Mouse (Mus musculus): ENCODE data around the gene Pmfbp1.
A peak's percentile ranks its signal among the peaks of the same experiment; 100 is the strongest.
"Not testable (repeated sequence)": the region's sequence is repeated elsewhere in the genome, so short reads cannot be mapped to it uniquely, and the experiment has no call there.

Gene Pmfbp1

GRCm38 (mm10) chr8:109493727-109494126 is at the start of gene Pmfbp1:
TSS of gene Pmfbp1 (plus strand) at chr8:109494027.
- DNase-seq, result no peak

- not testable (repeated sequence) for DNase-seq
Measured at GRCm38 (mm10) chr8:109446896-109447295, 46.9 kb upstream of the Pmfbp1 start.

GRCm38 (mm10) chr8:109451000-109451399 is 42.8 kb upstream of the Pmfbp1 start:
- no peak for DNase-seq

- no peak for DNase-seq
Measured at GRCm38 (mm10) chr8:109455113-109455512, 38.7 kb upstream of the Pmfbp1 start.

- no peak for DNase-seq
Measured at GRCm38 (mm10) chr8:109457387-109457786, 36.4 kb upstream of the Pmfbp1 start.

GRCm38 (mm10) chr8:109458580-109458979 is 35.2 kb upstream of the Pmfbp1 start:
- peak; percentile 10 to 50 for DNase-seq

GRCm38 (mm10) chr8:109463075-109463474 is 30.8 kb upstream of the Pmfbp1 start:
- no peak for DNase-seq

GRCm38 (mm10) chr8:109463677-109464313 is 30.0 kb upstream of the Pmfbp1 start:
- DNase-seq, result no peak

- DNase-seq, result no peak
Measured at GRCm38 (mm10) chr8:109464451-109464891, 29.4 kb upstream of the Pmfbp1 start.

GRCm38 (mm10) chr8:109465056-109465455 is 28.8 kb upstream of the Pmfbp1 start:
- DNase-seq, result no peak

- no peak for DNase-seq
Measured at GRCm38 (mm10) chr8:109465761-109466160, 28.1 kb upstream of the Pmfbp1 start.

- DNase-seq, result no peak
Measured at GRCm38 (mm10) chr8:109467516-109467915, 26.3 kb upstream of the Pmfbp1 start.

- DNase-seq, result no peak
Measured at GRCm38 (mm10) chr8:109468112-109468511, 25.7 kb upstream of the Pmfbp1 start.

- DNase-seq, result no peak
Measured at GRCm38 (mm10) chr8:109471876-109472275, 22.0 kb upstream of the Pmfbp1 start.

- no peak for DNase-seq
Measured at GRCm38 (mm10) chr8:109472400-109472799, 21.4 kb upstream of the Pmfbp1 start.

GRCm38 (mm10) chr8:109474442-109475121 is 19.2 kb upstream of the Pmfbp1 start:
- no peak for DNase-seq

- DNase-seq, result no peak
Measured at GRCm38 (mm10) chr8:109475436-109475835, 18.4 kb upstream of the Pmfbp1 start.

GRCm38 (mm10) chr8:109478586-109478985 is 15.2 kb upstream of the Pmfbp1 start:
- DNase-seq, result no peak

- no peak for DNase-seq
Measured at GRCm38 (mm10) chr8:109484741-109485140, 9.1 kb upstream of the Pmfbp1 start.

GRCm38 (mm10) chr8:109485530-109485929 is 8.3 kb upstream of the Pmfbp1 start:
- no peak for DNase-seq

GRCm38 (mm10) chr8:109492785-109493184 is 1.0 kb upstream of the Pmfbp1 start:
- DNase-seq, result no peak

GRCm38 (mm10) chr8:109494601-109495000 is 774 bp downstream of the Pmfbp1 start:
- DNase-seq, result no peak

GRCm38 (mm10) chr8:109497431-109497830 is 3.6 kb downstream of the Pmfbp1 start:
- DNase-seq, result no peak

- no peak for DNase-seq
Measured at GRCm38 (mm10) chr8:109499009-109499717, 5.3 kb downstream of the Pmfbp1 start.
